In genomic region chr14:120507516-120507915, GRCm38 (mm10) we compare ENCODE assay signal across 8 mouse cellular contexts. TPM values are rescaled to one million over a fixed set of nuclear protein-coding genes. Genes with fewer than 3 reads are reported as not detected.
DNase-seq lines count a peak whose midpoint lies in the region; ATAC-seq lines count a peak whose summit lies in the region.

No protein-coding gene starts in this region.

- no peak overlapping the region for H3K9ac ChIP-seq in intestine, embryonic 15.5 days
- no peak overlapping the region for H3K9ac ChIP-seq in stomach, embryonic 15.5 days
- H3K9ac ChIP-seq in kidney, embryonic 15.5 days, result no peak overlapping the region

- H3K4me2 ChIP-seq in intestine, embryonic 15.5 days (replicated peaks), result no peak overlapping the region
- H3K4me2 ChIP-seq in stomach, embryonic 15.5 days, result no peak overlapping the region
- H3K4me2 ChIP-seq in kidney, embryonic 15.5 days, result no peak overlapping the region

- peak; percentile 24 for DNase-seq in embryo, embryonic 10.5 days (ENCODE audit: low spot score)
- no peak for DNase-seq in embryo, embryonic 10 days (ENCODE audit: low spot score)
- DNase-seq in retina, postnatal 1 day, result peak; percentile 76
- no peak for DNase-seq in retina, embryonic 14.5 days (ENCODE audit: low spot score)
- no peak for DNase-seq in kidney, adult 11 months

- WGBS in intestine, embryonic 15.5 days, result 73% methylated on average over 12 of the region's 12 CpGs
- WGBS in stomach, embryonic 15.5 days, result 58% methylated on average over 12 of the region's 12 CpGs
- WGBS in kidney, embryonic 15.5 days, result 80% methylated on average over 12 of the region's 12 CpGs

- no peaks in the 10 kb centered on the region for H3K36me3 ChIP-seq in intestine, embryonic 15.5 days
- peaks cover 9% of the 10 kb centered on the region; the same call in 1 of the 2 replicates for H3K36me3 ChIP-seq in stomach, embryonic 15.5 days
- peaks cover 27% of the 10 kb centered on the region for H3K36me3 ChIP-seq in kidney, embryonic 15.5 days

- H3K9me3 ChIP-seq in intestine, embryonic 15.5 days, result no peaks in the 10 kb centered on the region
- no peaks in the 10 kb centered on the region for H3K9me3 ChIP-seq in stomach, embryonic 15.5 days
- H3K9me3 ChIP-seq in kidney, embryonic 15.5 days (replicated peaks), result no peaks in the 10 kb centered on the region

- H3K27ac ChIP-seq in intestine, embryonic 15.5 days, result no peak overlapping the region
- no peak overlapping the region for H3K27ac ChIP-seq in stomach, embryonic 15.5 days
- no peak overlapping the region for H3K27ac ChIP-seq in kidney, embryonic 15.5 days

- H3K4me1 ChIP-seq in intestine, embryonic 15.5 days (replicated peaks), result no peaks in the 10 kb centered on the region
- H3K4me1 ChIP-seq in stomach, embryonic 15.5 days, result no peaks in the 10 kb centered on the region
- H3K4me1 ChIP-seq in kidney, embryonic 15.5 days, result no peaks in the 10 kb centered on the region

- no peaks in the 10 kb centered on the region for H3K27me3 ChIP-seq in intestine, embryonic 15.5 days (replicated peaks)
- no peaks in the 10 kb centered on the region for H3K27me3 ChIP-seq in stomach, embryonic 15.5 days (replicated peaks)
- H3K27me3 ChIP-seq in kidney, embryonic 15.5 days, result no peaks in the 10 kb centered on the region

- H3K4me3 ChIP-seq in intestine, embryonic 15.5 days (replicated peaks), result no peak overlapping the region
- no peak overlapping the region for H3K4me3 ChIP-seq in stomach, embryonic 15.5 days (replicated peaks)
- no peak overlapping the region for H3K4me3 ChIP-seq in kidney, embryonic 15.5 days (replicated peaks)

- ATAC-seq in intestine, embryonic 15.5 days, result peak; percentile 55; the same call in 1 of the 2 replicates
- ATAC-seq in stomach, embryonic 15.5 days (ENCODE audit: insufficient read depth, low FRiP score, low read depth), result peak; percentile 65
- ATAC-seq in kidney, embryonic 15.5 days (replicated peaks; ENCODE audit: low FRiP score), result no peak

RNA-seq across cellular contexts. Expression of gene Rap2a, which starts 29.3 kb away (rescaled TPM):
- polyA plus RNA-seq in intestine, embryonic 15.5 days (2015; fragmentation: Nextera tagmentation; extraction: Ambion mirVana), result 19.8 and 20.8 TPM in 2 replicates
- polyA plus RNA-seq in stomach, embryonic 15.5 days (2015; fragmentation: Nextera tagmentation; extraction: Ambion mirVana), result 21.0 and 22.3 TPM in 2 replicates
- polyA plus RNA-seq in kidney, embryonic 15.5 days (2015; fragmentation: Nextera tagmentation; extraction: Ambion mirVana), result 14.6 and 16.2 TPM in 2 replicates

Comparison
In these comparisons a context has a peak if more than half of its experiments do, and no peak if none do; other contexts are left out.
1. DNase-seq: peak in embryo, embryonic 10.5 days (single experiment) and retina, postnatal 1 day (single experiment); none in embryo, embryonic 10 days (single experiment), retina, embryonic 14.5 days (single experiment) and kidney, adult 11 months (single experiment).